Mouse (Mus musculus) liver, embryonic 14.5 days (tissue): ENCODE results near the gene Lmna.

Source experiments
- CTCF ChIP-seq: IDR thresholded peaks from 2 replicates; pipeline ENCODE4 v1.5.1; 2016; ENCODE audit warnings: antibody characterized with exemption, low read depth, control low read depth
- EP300 ChIP-seq: IDR thresholded peaks from 2 replicates; pipeline ENCODE4 v1.6.1; 2016; ENCODE audit warnings: antibody characterized with exemption, low read depth

GRCm38 (mm10) chr3:88520078-88520477, 10.3 kb upstream of the Lmna start:
- TF ChIP-seq CTCF = no peak
- TF ChIP-seq EP300 = no peak
